Mouse (Mus musculus): ENCODE measurements at regions not wholly inside any gene's neighbourhood (a gene's known extent, or its start where the extent isn't known, plus 50 kb on each side); places are given as distances from the start of the nearest gene placed in this dataset.

- no peak for DNase-seq
These were observed 291.2 kb upstream of the Manea start for GRCm38 (mm10) chr4:26637859-26638258.

- DNase-seq: no peak
These were observed 284.0 kb upstream of the Manea start for GRCm38 (mm10) chr4:26630553-26631206.

- DNase-seq: no peak
These were observed 283.0 kb upstream of the Manea start for GRCm38 (mm10) chr4:26629710-26630109.

DNA sequence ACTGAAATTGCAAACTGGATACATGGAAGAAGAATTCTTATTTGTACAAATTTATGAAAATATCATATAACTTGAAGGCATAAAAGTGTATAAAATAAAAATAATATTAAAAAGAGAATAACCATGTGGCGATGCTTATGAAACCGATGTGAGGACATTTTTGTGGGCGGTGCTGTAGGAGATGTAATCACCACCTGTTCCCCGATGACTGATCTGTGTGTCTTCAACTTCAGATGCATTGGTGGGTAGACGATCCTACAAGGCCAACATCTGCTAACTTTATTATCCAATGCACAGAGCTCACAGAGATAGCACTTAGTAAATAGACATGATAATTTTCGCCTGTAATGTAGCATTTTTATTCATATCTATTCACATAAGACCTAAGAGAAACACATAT is 281.1 kb upstream of the Manea start:
- no peak for DNase-seq

GRCm38 (mm10) chr4:26589081-26589869 is 242.6 kb upstream of the Manea start:
- DNase-seq: no peak

DNA sequence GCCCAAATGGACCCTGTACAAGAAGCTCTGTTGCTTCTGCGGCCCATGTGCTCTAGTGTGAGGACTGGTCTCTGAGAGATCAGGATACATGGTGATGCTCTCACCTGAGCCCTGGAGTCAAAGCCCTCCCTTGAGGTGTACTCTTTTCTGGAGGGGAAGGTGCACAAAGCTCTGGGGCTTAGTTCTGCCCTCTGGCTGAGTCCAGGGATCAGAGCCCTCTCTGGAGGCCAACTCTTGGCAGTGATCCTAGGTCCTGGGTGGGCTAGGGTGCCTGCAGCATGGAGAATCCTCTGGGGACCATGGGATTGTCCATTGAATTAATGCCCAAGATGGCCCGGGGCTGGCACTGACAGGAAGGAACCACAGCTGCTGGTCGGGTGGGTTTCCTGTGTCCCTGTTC is 209.0 kb upstream of the Manea start:
- DNase-seq: no peak

- DNase-seq: peak; percentile 37
These were observed 197.1 kb upstream of the Manea start for GRCm38 (mm10) chr4:26543833-26544232.

GRCm38 (mm10) chr4:26542511-26542910 is 195.8 kb upstream of the Manea start:
- DNase-seq: no peak

DNA sequence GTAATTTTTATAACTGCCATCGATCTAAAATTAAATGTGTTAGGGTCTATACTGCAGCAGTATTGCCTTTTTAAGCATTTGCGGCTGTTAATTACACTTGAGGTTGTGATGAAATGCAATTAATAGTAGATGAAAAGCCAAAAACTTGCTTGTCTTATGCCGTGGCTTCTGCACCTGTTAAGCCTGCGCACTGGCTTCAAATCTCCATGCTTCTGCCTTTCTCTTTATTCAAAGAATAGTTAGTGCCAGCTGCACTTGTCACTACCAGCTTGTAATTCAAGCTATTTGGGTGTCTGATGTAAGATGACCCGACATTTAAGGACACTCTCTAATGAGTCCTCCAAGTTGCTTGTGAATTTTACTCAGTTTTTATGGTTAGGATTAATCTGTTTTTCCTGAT is 161.3 kb upstream of the Manea start:
- DNase-seq: no peak

- DNase-seq: peak; percentile 17
These were observed 147.6 kb upstream of the Manea start for GRCm38 (mm10) chr4:26494262-26494661.

DNA sequence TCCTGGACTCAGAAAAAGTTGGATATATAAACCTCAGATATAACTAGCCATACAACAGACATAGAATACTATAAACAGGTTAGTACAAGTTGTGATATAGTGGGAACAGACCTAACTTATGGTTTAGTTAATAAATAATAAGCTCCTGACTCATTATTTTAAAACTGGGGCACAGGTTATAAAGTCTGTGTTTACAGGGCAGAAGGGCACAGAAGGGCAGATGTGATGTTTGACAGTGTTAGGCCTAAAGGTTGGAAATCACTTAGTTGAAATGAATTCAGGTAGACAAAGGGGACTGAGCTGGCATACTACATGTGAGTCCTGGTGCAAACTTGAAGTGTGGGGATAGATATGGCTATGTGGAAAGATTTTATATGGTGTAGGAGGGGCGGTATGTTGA is 128.2 kb upstream of the Manea start:
- DNase-seq: no peak

GRCm38 (mm10) chr4:26441533-26441932 is 94.8 kb upstream of the Manea start:
- DNase-seq: peak; percentile 41

DNA sequence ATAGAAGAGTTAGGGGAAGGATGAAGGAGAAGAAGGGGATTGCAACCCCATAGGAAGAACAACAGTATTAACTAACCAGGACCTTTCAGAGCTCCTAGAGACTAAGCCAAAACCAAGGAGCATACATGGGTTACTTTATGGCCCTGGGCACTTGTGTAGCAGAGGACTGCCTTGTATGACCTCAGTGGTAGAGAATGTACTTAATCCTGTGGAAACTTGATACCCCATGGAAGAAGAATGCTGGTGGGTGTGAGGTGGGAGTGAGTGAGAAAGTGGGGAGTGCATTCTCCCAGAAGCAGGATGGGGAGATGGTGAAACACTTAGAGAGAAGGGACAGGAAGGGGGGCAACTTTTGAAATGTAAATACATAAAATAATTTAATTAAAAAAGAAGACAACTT is 75.4 kb upstream of the Manea start:
- DNase-seq: no peak

DNA sequence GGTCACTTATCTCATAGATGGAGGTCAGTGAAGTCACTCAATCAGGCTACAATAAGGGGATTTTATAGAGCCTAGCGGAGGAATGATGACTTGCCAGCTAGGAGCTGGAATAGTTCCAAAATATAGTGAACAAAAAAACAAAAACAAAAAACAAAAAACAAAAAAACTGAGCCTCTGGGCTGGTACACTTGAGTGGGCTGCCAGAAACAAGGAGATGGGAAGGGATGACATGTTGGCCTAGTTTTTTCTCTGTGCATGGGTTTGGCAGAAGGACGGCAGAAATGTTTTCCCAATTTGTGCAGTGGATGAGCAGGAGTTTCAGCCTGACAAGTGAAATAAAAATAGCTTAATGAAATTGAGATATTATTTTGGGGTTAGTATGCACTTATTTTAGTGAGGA is 57.6 kb upstream of the Manea start:
- DNase-seq: no peak

GRCm38 (mm10) chr4:26402213-26402612 is 55.5 kb upstream of the Manea start:
- no peak for DNase-seq

Data from kidney, adult 9 months (tissue).